ENCODE assay signal across 23 mouse cellular contexts in the genomic region with DNA sequence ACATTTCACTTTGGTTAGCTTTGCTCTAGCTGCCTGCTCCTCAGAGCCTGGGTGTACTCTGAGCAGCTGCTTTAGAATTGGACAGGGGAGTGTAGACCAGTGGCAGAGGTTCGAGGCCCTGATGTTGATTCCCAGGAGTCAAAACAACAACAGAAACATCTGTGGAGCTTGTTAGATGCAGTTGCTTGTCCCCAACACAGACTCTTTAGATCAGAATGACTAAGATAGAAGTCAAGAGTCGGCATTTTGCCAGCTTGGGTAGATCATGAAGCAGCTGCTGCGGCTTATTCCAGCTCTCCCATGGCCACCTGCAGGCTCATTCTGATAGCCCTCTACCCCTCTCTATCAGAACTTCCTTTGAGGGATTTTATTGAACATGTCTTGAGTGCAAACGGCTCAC.
DNase-seq lines count a peak whose midpoint lies in the region; ATAC-seq and TF ChIP-seq lines count a peak whose summit lies in the region.
"Had no signal": no experiment of that assay in that cellular context is flagged by ENCODE, and none has a peak within 500 bp of the region (broad histone marks: within the 10 kb centered on the region; RNA-seq: fewer than 3 reads in every experiment).

No protein-coding gene starts in this region.

- TF ChIP-seq EP300 in CH12.LX (IDR thresholded peaks at IDR 0.05; ENCODE audit: low read length): peak; percentile 23; the same call in 1 of the 2 replicates

- TF ChIP-seq CTCF in CH12.LX (conservative IDR thresholded peaks at IDR 0.05 in 1 of 2, IDR thresholded peaks at IDR 0.05 in 1 of 2; ENCODE audit: low read depth in 2 of 2, low read length in 2 of 2): no peak
- no peak for TF ChIP-seq CTCF in small intestine, adult 2 months (IDR thresholded peaks at IDR 0.05; ENCODE audit: extremely low read depth, insufficient read length, insufficient replicate concordance, low read depth, low read length)

- 84% methylated on average over 4 of the region's 4 CpGs for WGBS in midbrain, embryonic 11.5 days
- 83% methylated on average over 4 of the region's 4 CpGs for WGBS in midbrain, embryonic 14.5 days
- WGBS in small intestine, adult 2 months: 80% methylated on average over 4 of the region's 4 CpGs

- DNase-seq in midbrain, embryonic 11.5 days (ENCODE audit: low spot score, missing footprints): peak; percentile 54
- DNase-seq in midbrain, embryonic 14.5 days: no peak
- DNase-seq in CH12.LX (ENCODE audit: extremely low read depth): no peak
- no peak for DNase-seq in kidney, postnatal 14 days
- DNase-seq in adrenal gland, adult 2 months: no peak
- DNase-seq: adrenal gland, adult 8-10 months; adrenal gland, postnatal 14 days; adrenal gland, postnatal 36 days; B cell, adult 2 months; cerebellum, adult 11 months; cerebellum, adult 18-20 months; cerebellum, adult 8-10 months; cerebellum, adult 9-11 months; cerebellum, postnatal 14 days; cerebellum, postnatal 36 days; embryo, embryonic 11 days had no signal

- TF ChIP-seq POLR2A in CH12.LX (IDR thresholded peaks at IDR 0.05; ENCODE audit: low read depth, low read length): no peak
- TF ChIP-seq POLR2A in small intestine, adult 2 months (IDR thresholded peaks at IDR 0.05; ENCODE audit: low read depth, low read length): no peak

- H3K9ac ChIP-seq in midbrain, embryonic 11.5 days (ENCODE audit: low read length): no peak overlapping the region
- H3K9ac ChIP-seq in midbrain, embryonic 14.5 days (replicated peaks; ENCODE audit: low read length): no peak overlapping the region
- H3K9ac ChIP-seq in CH12.LX (ENCODE audit: insufficient read depth, low read depth): peak overlapping the region; percentile 85
- H3K9ac ChIP-seq: embryonic facial prominence, embryonic 13.5 days; embryonic facial prominence, embryonic 15.5 days; forebrain, embryonic 13.5 days; forebrain, embryonic 15.5 days had no signal

- H3K79me2 ChIP-seq in CH12.LX (replicated peaks; ENCODE audit: control insufficient read depth, extremely low read depth, insufficient read depth, poor library complexity, severe bottlenecking): peaks cover 30% of the 10 kb centered on the region

- no peak overlapping the region for H3K4me2 ChIP-seq in midbrain, embryonic 11.5 days
- no peak overlapping the region for H3K4me2 ChIP-seq in midbrain, embryonic 14.5 days (ENCODE audit: low read length)
- peak overlapping the region; percentile 82 for H3K4me2 ChIP-seq in CH12.LX (ENCODE audit: insufficient read depth, low read depth, poor library complexity, severe bottlenecking)
- H3K4me2 ChIP-seq: embryonic facial prominence, embryonic 13.5 days; embryonic facial prominence, embryonic 15.5 days; forebrain, embryonic 13.5 days; forebrain, embryonic 15.5 days had no signal

- H3K27ac ChIP-seq in midbrain, embryonic 11.5 days (ENCODE audit: low read depth, low read length): no peak overlapping the region
- H3K27ac ChIP-seq in midbrain, embryonic 14.5 days (replicated peaks; ENCODE audit: low read depth, low read length): no peak overlapping the region
- peak overlapping the region; percentile 73 for H3K27ac ChIP-seq in CH12.LX (ENCODE audit: insufficient read depth, low read depth)
- H3K27ac ChIP-seq in small intestine, adult 2 months (ENCODE audit: insufficient read depth, low read depth, low read length): peak overlapping the region; percentile 21; the same call in 1 of the 2 replicates
- H3K27ac ChIP-seq: embryonic facial prominence, embryonic 13.5 days; embryonic facial prominence, embryonic 15.5 days; forebrain, embryonic 13.5 days; forebrain, embryonic 15.5 days had no signal

- no peaks in the 10 kb centered on the region for H3K9me3 ChIP-seq in midbrain, embryonic 11.5 days (ENCODE audit: control insufficient read depth, low read length)
- H3K9me3 ChIP-seq in midbrain, embryonic 14.5 days (ENCODE audit: control insufficient read depth, low read length): no peaks in the 10 kb centered on the region
- no peaks in the 10 kb centered on the region for H3K9me3 ChIP-seq in CH12.LX (replicated peaks; ENCODE audit: low read length)
- H3K9me3 ChIP-seq: embryonic facial prominence, embryonic 13.5 days; embryonic facial prominence, embryonic 15.5 days; forebrain, embryonic 13.5 days; forebrain, embryonic 15.5 days had no signal

- H3K4me1 ChIP-seq in midbrain, embryonic 11.5 days (ENCODE audit: control insufficient read depth, insufficient read depth, low read length): peaks cover 3% of the 10 kb centered on the region; the same call in 1 of the 2 replicates
- peaks cover 6% of the 10 kb centered on the region; the same call in 1 of the 2 replicates for H3K4me1 ChIP-seq in midbrain, embryonic 14.5 days (ENCODE audit: control insufficient read depth, insufficient read depth, low read length)
- peaks cover 32 to 87% of the 10 kb centered on the region in 2 experiments for H3K4me1 ChIP-seq in CH12.LX (ENCODE audit: control insufficient read depth in 1 of 2, insufficient read depth in 2 of 2)
- peaks cover 3% of the 10 kb centered on the region; the same call in 1 of the 2 replicates for H3K4me1 ChIP-seq in small intestine, adult 2 months (ENCODE audit: control insufficient read depth, insufficient read depth, insufficient read length, low read length)
- H3K4me1 ChIP-seq: embryonic facial prominence, embryonic 13.5 days; embryonic facial prominence, embryonic 15.5 days had no signal

- H3K27me3 ChIP-seq in midbrain, embryonic 11.5 days (ENCODE audit: control insufficient read depth, insufficient read depth, low read length): no peaks in the 10 kb centered on the region
- no peaks in the 10 kb centered on the region for H3K27me3 ChIP-seq in midbrain, embryonic 14.5 days (ENCODE audit: control insufficient read depth, insufficient read depth, low read length)
- H3K27me3 ChIP-seq in CH12.LX (replicated peaks): no peaks in the 10 kb centered on the region
- H3K27me3 ChIP-seq in small intestine, adult 2 months (ENCODE audit: control insufficient read depth, insufficient read depth, low read length): no peaks in the 10 kb centered on the region
- H3K27me3 ChIP-seq: embryonic facial prominence, embryonic 13.5 days; embryonic facial prominence, embryonic 15.5 days; forebrain, embryonic 13.5 days; forebrain, embryonic 15.5 days had no signal

- dilution Hi-C loops in CH12.LX (cut with MboI; ENCODE audit: extremely low pct_ligation_motif_present, extremely low pct_unique_long_range_greater_than_20kb, low sequenced_read_pairs): no loop called here

- no peak overlapping the region for H3K4me3 ChIP-seq in midbrain, embryonic 11.5 days (ENCODE audit: low read depth, low read length)
- H3K4me3 ChIP-seq in midbrain, embryonic 14.5 days (replicated peaks; ENCODE audit: low read depth, low read length): no peak overlapping the region
- peak overlapping the region; percentile 39 to 57 (median 42) for H3K4me3 ChIP-seq in CH12.LX (replicated peaks in 1 of 3; ENCODE audit: low read depth in 2 of 3, low read length in 2 of 3, poor library complexity in 1 of 3)
- peak overlapping the region; percentile 12; the same call in 1 of the 2 replicates for H3K4me3 ChIP-seq in small intestine, adult 2 months (ENCODE audit: low read depth, low read length)
- H3K4me3 ChIP-seq: embryonic facial prominence, embryonic 13.5 days; embryonic facial prominence, embryonic 15.5 days; erythroblast, embryonic 14.5 days; forebrain, embryonic 13.5 days; forebrain, embryonic 15.5 days had no signal

- no peak for ATAC-seq in midbrain, embryonic 11.5 days (ENCODE audit: low FRiP score)
- ATAC-seq in midbrain, embryonic 14.5 days (ENCODE audit: low FRiP score, low TSS enrichment): no peak
- ATAC-seq: CD4-positive, CD25-positive, alpha-beta regulatory T cell, adult 4 months; forebrain, embryonic 13.5 days; forebrain, embryonic 15.5 days had no signal

- in situ Hi-C loops in CH12.LX (cut with MboI; ENCODE audit: low pct_ligation_motif_present, low pct_unique_long_range_greater_than_20kb, low sequenced_read_pairs): no loop called here

- no peaks in the 10 kb centered on the region for H3K36me3 ChIP-seq in midbrain, embryonic 11.5 days (ENCODE audit: control insufficient read depth, insufficient read depth, low read length)
- no peaks in the 10 kb centered on the region for H3K36me3 ChIP-seq in midbrain, embryonic 14.5 days (ENCODE audit: control insufficient read depth, insufficient read depth, low read length)
- peaks cover 0 to 39% of the 10 kb centered on the region in 2 experiments for H3K36me3 ChIP-seq in CH12.LX (replicated peaks in 1 of 2; ENCODE audit: control insufficient read depth in 1 of 2, insufficient read depth in 1 of 2, low read length in 1 of 2)
- H3K36me3 ChIP-seq in small intestine, adult 2 months (ENCODE audit: control insufficient read depth, insufficient read depth, low read length): no peaks in the 10 kb centered on the region
- H3K36me3 ChIP-seq: embryonic facial prominence, embryonic 13.5 days; embryonic facial prominence, embryonic 15.5 days; forebrain, embryonic 15.5 days had no signal

- no peak for TF ChIP-seq RAD21 in CH12.LX (IDR thresholded peaks at IDR 0.05; ENCODE audit: low read depth, low read length)

TF ChIP-seq in CH12.LX, 34 proteins besides CTCF, POLR2A, EP300 and RAD21:
- TF ChIP-seq ZC3H11A (IDR thresholded peaks at IDR 0.05; ENCODE audit: low read depth, low read length) (no peak), MAX (IDR thresholded peaks at IDR 0.05; ENCODE audit: low read length) (peak; percentile 34; the same call in 1 of the 2 replicates), NELFE (IDR thresholded peaks at IDR 0.05; ENCODE audit: low read depth, low read length) (no peak), ETS1 (conservative IDR thresholded peaks at IDR 0.05; ENCODE audit: low read depth, low read length) (0 out of 2 replicates have a peak, but pooled peaks have one; percentile 6), ZNF384 (IDR thresholded peaks at IDR 0.05; ENCODE audit: low read depth, low read length) (no peak), CHD2 (IDR thresholded peaks at IDR 0.05; ENCODE audit: low read length) (no peak), MEF2A (IDR thresholded peaks at IDR 0.05; ENCODE audit: borderline replicate concordance, low read depth, low read length) (peak; percentile 53), IRF4 (IDR thresholded peaks at IDR 0.05; ENCODE audit: low read depth, low read length) (peak; percentile 15; the same call in 1 of the 2 replicates), RCOR1 (conservative IDR thresholded peaks at IDR 0.05; ENCODE audit: low read depth, low read length) (0 out of 2 replicates have a peak, but pooled peaks have one; percentile 53), JUND (conservative IDR thresholded peaks at IDR 0.05; ENCODE audit: low read depth, low read length) (no peak), TCF12 (IDR thresholded peaks at IDR 0.05; ENCODE audit: low read depth, low read length) (peak; percentile 62), CHD1 (IDR thresholded peaks at IDR 0.05; ENCODE audit: low read depth, low read length) (peak; percentile 2; the same call in 1 of the 2 replicates), GABPA (IDR thresholded peaks at IDR 0.05; ENCODE audit: insufficient replicate concordance, low read depth, low read length) (no peak), SIN3A (IDR thresholded peaks at IDR 0.05; ENCODE audit: low read length) (0 out of 2 replicates have a peak, but pooled peaks have one; percentile 4), E2F4 (IDR thresholded peaks at IDR 0.05; ENCODE audit: insufficient replicate concordance, low read depth, low read length) (no peak)
TF ChIP-seq in CH12.LX: peak in this region for 8.

Comparison
In these comparisons a context has a peak if more than half of its experiments do, and no peak if none do; other contexts are left out.
1. H3K27ac ChIP-seq: peak in CH12.LX (single experiment) and small intestine, adult 2 months (single experiment); none in midbrain, embryonic 11.5 days (single experiment) and midbrain, embryonic 14.5 days (single experiment).
2. H3K4me3 ChIP-seq: peak in CH12.LX (3 of 3) and small intestine, adult 2 months (single experiment); none in midbrain, embryonic 11.5 days (single experiment) and midbrain, embryonic 14.5 days (single experiment).